Mouse (Mus musculus): Measurements from ENCODE around the gene Asb17.
"Not testable (repeated sequence)": the region's sequence is repeated elsewhere in the genome, so short reads cannot be mapped to it uniquely, and the experiment has no call there.

Gene Asb17

GRCm38 (mm10) chr3:153844030-153844429, at the start of gene Asb17:
Asb17 (plus strand) TSS chr3:153844209.
- no peak for DNase-seq (ENCODE audit: low read depth, low spot score)

DNA sequence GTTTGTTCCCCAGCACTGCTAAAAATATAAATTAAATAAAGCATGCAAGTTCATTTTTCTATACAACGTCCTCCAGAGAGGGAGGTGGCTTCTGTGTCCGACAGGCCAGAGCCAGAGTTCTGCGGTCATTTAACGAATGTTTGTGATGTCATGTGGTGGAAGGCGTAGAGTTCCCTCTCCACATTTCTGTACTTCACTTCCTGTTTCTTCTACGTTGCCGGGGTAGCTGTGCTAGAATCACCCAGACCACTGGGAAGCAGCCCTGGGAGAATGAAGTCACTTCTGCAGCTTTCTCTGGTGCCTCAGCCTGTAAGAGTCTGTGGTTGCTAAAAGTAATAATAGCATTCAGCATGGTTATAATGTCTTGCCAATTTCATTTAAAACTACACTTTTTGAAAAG, 46.4 kb upstream of the Asb17 start:
- DNase-seq (ENCODE audit: low read depth, low spot score): no peak

DNA sequence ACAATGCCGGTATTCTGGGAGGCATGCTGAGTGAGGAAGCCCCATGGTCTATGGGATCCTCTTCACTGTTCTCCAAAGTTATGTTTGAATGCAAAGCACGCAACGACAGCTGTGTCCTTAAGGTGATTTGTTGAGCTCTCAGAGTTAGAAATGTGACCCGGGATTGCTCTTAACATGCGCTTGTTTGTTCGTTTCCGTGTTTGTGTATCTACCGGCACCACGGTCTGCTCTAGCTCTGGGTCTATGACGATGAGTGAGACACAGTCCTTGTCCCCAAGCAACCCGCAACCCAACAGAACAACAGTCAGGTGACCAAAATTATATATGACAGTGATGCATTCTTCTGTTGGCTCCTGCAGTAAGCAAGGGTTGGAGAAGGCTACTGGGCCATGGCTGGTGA, 44.4 kb upstream of the Asb17 start:
- no peak for DNase-seq (ENCODE audit: low read depth, low spot score)

GRCm38 (mm10) chr3:153800690-153801089, 43.3 kb upstream of the Asb17 start:
- no peak for DNase-seq (ENCODE audit: low read depth, low spot score)

DNA sequence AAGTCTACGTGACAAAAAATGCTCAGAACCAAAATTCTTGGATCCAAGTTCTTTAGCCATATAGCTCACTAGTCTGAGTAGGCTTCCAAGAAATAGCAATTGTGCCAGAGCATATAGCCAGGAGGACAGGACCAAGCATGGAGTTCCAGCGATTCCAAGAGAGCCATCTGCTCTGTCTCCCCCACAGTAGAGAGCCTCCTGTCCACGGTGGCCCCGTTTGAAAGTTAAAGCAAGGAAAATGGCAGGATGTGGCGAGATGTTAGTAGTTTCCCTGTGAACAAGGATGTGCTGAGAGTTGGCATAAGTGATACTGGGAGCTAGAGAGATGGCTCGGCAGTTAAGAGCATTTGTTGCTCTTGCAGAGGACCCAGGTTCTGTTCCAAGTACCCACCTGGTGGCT, 42.5 kb upstream of the Asb17 start:
- no peak for DNase-seq (ENCODE audit: low read depth, low spot score)

DNA sequence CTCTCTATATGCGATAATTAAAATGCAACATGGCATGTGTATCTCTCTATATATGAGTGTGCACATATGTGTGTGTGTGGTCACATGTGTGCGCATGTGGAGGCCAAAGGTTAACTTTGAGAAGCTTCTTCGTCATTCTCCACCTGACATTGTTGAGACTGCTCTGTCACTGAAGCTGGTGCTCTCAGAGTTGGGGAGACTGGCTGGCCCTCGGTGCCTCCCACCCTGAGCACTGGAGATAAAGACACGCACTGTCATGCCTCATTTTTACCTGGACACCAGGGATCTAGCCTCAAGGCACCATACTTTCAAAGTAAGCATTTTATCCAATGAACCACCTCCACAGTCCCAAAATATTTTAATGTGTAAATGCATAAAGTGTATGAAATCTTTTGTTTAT, 41.4 kb upstream of the Asb17 start:
- no peak for DNase-seq (ENCODE audit: low read depth, low spot score)

- no peak for DNase-seq (ENCODE audit: low read depth, low spot score)
Observed at GRCm38 (mm10) chr3:153804032-153804431, 40.0 kb upstream of the Asb17 start.

GRCm38 (mm10) chr3:153806077-153806772, 37.8 kb upstream of the Asb17 start:
- DNase-seq (ENCODE audit: low read depth, low spot score): peak; percentile 97

GRCm38 (mm10) chr3:153806773-153807443, 37.1 kb upstream of the Asb17 start:
- no peak for DNase-seq (ENCODE audit: low read depth, low spot score)

DNA sequence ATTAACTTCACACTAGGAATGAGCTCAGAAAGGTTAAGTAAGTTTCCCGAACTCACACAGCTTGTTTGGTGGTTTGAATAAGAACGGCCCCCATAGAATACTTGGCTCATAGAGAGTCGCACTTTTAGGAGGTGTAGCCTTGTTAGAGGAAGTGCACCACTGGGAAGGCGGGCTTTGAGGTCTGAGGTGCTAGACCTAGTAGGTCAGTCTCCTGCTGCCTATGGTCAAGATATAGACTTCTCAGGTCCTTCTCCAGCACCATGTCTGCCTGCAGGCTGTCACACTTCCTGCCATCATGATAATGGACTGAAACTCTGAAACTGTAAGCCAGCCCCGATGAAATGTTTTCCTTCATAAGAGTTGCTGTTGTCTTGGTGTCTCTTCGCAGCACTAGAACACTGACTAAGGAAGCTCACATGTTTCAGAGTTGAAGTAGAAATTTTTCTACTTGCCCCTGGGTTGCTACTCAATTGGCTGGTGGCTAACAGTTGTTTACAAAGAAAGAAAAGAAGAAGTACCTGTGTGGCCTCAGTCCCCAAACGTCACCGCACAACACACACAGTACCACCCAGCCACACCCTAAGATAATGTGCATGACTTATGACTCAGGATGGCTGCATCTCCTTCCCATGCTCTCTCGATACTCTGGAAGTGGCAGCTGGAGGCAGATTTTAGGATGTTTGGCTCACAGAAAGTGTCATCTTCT, 36.4 kb upstream of the Asb17 start:
- no peak for DNase-seq (ENCODE audit: low read depth, low spot score)

DNA sequence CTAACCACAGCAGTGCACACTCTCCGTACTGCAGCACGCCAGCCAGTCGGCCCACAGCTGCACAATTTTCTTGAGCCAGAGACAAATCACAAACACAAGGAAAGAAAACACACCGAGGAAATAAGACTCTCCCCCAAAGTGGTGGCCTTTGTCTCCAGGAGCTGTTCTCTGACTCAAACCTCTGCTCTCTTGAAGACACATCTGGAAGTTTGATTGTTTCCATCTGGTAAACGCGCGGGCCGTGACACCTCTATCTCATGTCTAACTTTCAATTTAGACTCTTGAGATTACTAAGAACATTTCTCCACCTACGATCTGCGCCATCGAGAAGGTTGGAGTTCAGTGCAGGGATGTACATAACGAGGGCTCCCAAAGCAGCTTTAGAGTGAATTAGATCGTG, 35.6 kb upstream of the Asb17 start:
- DNase-seq (ENCODE audit: low read depth, low spot score): no peak

- no peak for DNase-seq (ENCODE audit: low read depth, low spot score)
Observed at GRCm38 (mm10) chr3:153814026-153814425, 30.0 kb upstream of the Asb17 start.

DNA sequence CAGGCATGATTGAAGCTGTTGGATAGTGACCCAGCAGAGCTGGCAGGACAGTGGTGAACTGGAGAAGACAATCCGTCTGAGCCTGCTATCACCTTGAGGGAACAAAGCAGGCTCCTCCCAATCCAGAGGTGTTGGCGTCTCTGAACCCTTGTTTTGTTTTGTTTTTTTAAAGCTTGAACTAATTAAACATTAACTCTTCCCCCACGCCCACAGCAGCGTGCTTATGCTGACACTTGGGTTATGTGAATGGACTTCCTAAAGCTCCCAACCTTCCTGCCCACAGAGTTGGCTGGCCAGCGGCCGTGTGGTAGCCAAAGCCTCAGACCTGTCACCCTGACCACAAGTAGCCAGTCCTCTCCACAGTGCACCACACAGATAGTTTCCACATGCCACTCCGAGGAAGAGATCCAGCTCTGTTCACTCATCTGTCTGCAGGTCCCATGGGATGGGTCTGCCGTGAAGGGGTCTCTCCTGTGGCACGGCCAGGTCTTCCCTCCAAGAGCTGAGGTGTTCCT, 26.6 kb upstream of the Asb17 start:
- DNase-seq (ENCODE audit: low read depth, low spot score): no peak

- no peak for DNase-seq (ENCODE audit: low read depth, low spot score)
Observed at GRCm38 (mm10) chr3:153818723-153819122, 25.3 kb upstream of the Asb17 start.

- no peak for DNase-seq (ENCODE audit: low read depth, low spot score)
Observed at GRCm38 (mm10) chr3:153819438-153819837, 24.6 kb upstream of the Asb17 start.

DNA sequence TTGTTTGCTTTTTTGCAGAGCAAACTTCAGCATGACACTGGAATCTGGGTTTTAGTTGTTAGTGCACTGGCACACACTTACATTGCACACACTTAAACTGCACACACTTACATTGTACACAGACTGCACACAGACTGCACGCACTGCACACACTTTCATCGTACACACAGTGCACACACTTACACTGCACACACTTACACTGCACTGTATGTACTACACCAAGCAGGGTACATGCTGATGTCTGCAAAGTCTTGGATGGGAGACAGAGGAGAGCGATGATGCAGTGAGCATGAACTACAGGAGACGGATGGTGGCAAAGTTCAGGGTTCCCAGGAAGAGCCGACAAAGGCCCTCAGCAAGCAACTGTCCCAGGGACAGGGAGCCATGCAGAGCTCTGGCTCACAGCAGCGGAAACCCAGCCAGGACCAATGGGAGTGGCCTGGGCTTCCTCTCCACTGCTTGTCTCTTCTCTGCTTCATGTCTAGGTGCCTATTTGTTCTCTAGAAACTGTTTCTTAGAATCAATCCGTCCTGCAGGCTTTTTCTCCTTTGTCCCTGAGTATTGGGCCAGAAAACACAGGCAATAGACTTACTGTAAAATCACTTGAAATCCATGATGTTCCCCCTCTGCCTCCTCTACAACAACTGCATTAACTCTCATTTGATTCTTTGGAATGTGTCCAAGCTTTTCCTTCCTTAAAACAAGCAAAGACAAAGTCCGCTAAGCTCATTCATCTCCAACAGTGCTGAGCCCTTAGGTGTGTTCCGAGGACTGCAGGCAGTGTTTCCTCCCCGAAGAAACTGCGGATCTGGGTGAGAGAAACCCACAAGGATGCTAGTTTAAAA, 20.1 kb upstream of the Asb17 start:
- no peak for DNase-seq (ENCODE audit: low read depth, low spot score)

- DNase-seq (ENCODE audit: low read depth, low spot score): no peak
Observed at GRCm38 (mm10) chr3:153825197-153825596, 18.8 kb upstream of the Asb17 start.

DNA sequence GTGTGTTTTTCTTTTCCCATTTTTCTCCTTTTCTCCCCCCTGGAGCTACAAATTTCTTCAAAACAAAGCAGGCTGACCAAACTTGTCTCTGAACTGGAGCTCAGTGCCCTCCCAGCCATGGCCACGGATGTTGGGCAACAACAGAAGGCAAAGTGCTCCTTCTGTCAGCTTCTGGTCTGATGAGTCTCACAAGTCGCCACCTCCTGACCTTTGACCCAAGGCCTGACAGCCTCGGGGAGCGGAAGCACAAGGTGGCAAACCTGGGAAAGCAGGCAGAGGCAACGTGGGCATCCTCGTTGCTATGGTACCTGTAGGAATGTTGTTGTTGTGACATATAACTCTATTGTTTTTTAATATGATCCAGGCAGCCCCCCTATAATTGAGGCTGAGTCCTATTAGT, 17.4 kb upstream of the Asb17 start:
- DNase-seq (ENCODE audit: low read depth, low spot score): no peak

- DNase-seq (ENCODE audit: low read depth, low spot score): not testable (repeated sequence)
Observed at GRCm38 (mm10) chr3:153829788-153830187, 14.2 kb upstream of the Asb17 start.

- DNase-seq (ENCODE audit: low read depth, low spot score): peak; percentile 48
Observed at GRCm38 (mm10) chr3:153831014-153831872, 12.8 kb upstream of the Asb17 start.
